Mouse (Mus musculus) hindbrain, embryonic 12.5 days (tissue): Measurements from ENCODE around the gene Fahd1. TPM values are rescaled to one million over a fixed set of nuclear protein-coding genes. Genes with fewer than 3 reads are reported as not detected.

Source experiments
- ATAC-seq: fragments of 200-750 bp; cut with Nextera tagmentation; 2 replicates; pipeline ENCODE4 v1.8.0; 2017; ENCODE audit warnings: moderate TSS enrichment; ENCODE audit not compliant: low FRiP score
- H3K27ac ChIP-seq: fragments of 300-500 bp; sonication (generic); 2 replicates; pipeline ENCODE4 v1.5.1; 2016; ENCODE audit warnings: mild to moderate bottlenecking
- H3K27me3 ChIP-seq: fragments of 300-500 bp; sonication (generic); 2 replicates; pipeline ENCODE4 v1.6.1; 2016; ENCODE audit warnings: mild to moderate bottlenecking
- H3K36me3 ChIP-seq: fragments of 300-500 bp; sonication (generic); 2 replicates; pipeline ENCODE4 v1.6.1; 2016; ENCODE audit warnings: mild to moderate bottlenecking
- H3K4me1 ChIP-seq: fragments of 300-500 bp; sonication (generic); 2 replicates; pipeline ENCODE4 v1.6.1; 2016
- H3K4me2 ChIP-seq: fragments of 300-500 bp; sonication (generic); replicated peaks from 2 replicates; pipeline ENCODE4 v1.6.1; 2016; ENCODE audit warnings: mild to moderate bottlenecking
- H3K4me3 ChIP-seq: fragments of 300-500 bp; sonication (generic); 2 replicates; pipeline ENCODE4 v1.5.1; 2016; ENCODE audit warnings: mild to moderate bottlenecking
- H3K9ac ChIP-seq: fragments of 300-500 bp; sonication (generic); 2 replicates; pipeline ENCODE4 v1.6.1; 2016; ENCODE audit warnings: mild to moderate bottlenecking, moderate library complexity
- H3K9me3 ChIP-seq: fragments of 300-500 bp; sonication (generic); replicated peaks from 2 replicates; pipeline ENCODE4 v1.6.1; 2016; ENCODE audit warnings: mild to moderate bottlenecking
- WGBS: fragments of 180-500 bp; shearing (Covaris S2); methylation state at CpG from one replicate; pipeline ENCODE4 v1.1.7; 2016; 5-methylcytosine and 5-hydroxymethylcytosine counted together
- polyA plus RNA-seq: library from polyadenylated mRNA; unstranded; fragments of >200 nt; fragmentation: Nextera tagmentation; extraction: Ambion mirVana; gene quantifications from 2 replicates; pipeline ENCODE4 v1.2.1, GENCODE M21; 2016

The Fahd1 gene
- polyA plus RNA-seq = 18.6 and 20.9 TPM in 2 replicates

DNA sequence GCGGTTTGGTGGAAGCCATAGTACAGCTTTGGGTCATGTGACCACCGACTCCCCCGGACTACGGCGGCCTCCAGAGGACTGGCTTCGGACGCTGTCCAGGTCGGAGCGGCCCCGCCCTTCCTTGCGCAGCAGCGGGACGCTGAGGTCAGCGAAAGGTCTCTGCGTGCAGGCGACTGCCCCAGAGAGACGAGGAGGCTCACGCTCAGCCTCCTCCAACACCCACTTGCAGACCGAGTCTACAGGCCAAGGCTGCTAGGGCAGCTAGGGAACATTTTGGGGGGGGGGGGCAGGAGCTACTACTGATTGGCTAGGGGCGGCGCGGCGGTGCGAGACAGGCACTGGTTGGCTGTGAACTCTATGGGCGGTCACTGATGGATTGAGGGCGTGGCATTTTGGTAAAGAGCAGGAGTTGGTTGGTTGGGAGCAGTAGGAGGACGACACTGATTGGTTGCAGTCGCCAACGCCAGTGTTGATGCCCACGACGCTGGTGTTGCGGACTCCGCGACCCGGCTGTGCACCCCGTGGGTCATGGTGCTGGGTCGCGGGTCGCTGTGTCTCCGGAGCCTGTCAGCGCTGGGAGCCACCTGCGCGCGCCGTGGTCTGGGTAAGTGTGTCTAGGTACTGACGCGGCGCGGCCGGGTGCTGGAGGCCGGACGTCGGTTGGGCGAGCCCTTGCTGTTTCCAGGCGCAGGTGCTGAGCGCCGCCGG is at the start of gene Fahd1:
Fahd1 (minus strand) TSS at position 300 of the 708 bp plus-strand sequence.
- H3K4me2 ChIP-seq = peak within 1 kb of the TSS; percentile 74
- H3K27ac ChIP-seq = peak within 1 kb of the TSS; percentile 93
- H3K9me3 ChIP-seq = no peaks in the 10 kb centered on the region
- under 1% methylated on average over 54 of the region's 58 CpGs for WGBS
- peaks cover 13% of the 10 kb centered on the region for H3K4me1 ChIP-seq
- H3K4me3 ChIP-seq = peak within 1 kb of the TSS; percentile 79
- peaks cover 8% of the 10 kb centered on the region; the same call in 1 of the 2 replicates for H3K27me3 ChIP-seq
- peak; percentile 100 for ATAC-seq
- H3K9ac ChIP-seq = peak within 1 kb of the TSS; percentile 75
- H3K36me3 ChIP-seq = peaks cover 13% of the 10 kb centered on the region

DNA sequence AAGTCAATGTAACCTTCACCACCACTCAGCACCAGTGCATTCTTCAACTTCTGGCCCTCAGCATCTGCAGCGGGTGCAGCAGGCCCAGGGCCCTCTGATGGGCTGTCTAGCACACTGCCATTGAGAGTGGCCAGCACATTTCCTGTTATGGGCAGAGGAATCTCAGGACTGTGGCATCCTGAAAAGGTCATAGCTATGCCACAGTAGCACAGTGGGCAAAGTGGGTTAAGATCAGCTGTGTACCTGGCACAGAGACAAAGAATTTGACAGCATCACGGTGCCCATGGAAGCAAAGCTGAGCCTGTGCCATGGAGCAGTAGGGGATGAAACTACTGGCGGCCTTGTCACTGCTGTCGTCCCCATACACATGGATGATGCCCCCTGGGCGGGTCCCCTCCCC is 49.0 kb upstream of the Fahd1 start:
- Histone ChIP-seq H3K27me3 (no peaks in the 10 kb centered on the region), H3K4me3 (no peak overlapping the region), H3K9ac (no peak overlapping the region), H3K4me1 (peaks cover 27% of the 10 kb centered on the region), H3K9me3 (no peaks in the 10 kb centered on the region), H3K4me2 (no peak overlapping the region), H3K36me3 (peaks cover 69% of the 10 kb centered on the region), H3K27ac (no peak overlapping the region)
- WGBS = 87% methylated on average over 5 of the region's 5 CpGs
- ATAC-seq = no peak

DNA sequence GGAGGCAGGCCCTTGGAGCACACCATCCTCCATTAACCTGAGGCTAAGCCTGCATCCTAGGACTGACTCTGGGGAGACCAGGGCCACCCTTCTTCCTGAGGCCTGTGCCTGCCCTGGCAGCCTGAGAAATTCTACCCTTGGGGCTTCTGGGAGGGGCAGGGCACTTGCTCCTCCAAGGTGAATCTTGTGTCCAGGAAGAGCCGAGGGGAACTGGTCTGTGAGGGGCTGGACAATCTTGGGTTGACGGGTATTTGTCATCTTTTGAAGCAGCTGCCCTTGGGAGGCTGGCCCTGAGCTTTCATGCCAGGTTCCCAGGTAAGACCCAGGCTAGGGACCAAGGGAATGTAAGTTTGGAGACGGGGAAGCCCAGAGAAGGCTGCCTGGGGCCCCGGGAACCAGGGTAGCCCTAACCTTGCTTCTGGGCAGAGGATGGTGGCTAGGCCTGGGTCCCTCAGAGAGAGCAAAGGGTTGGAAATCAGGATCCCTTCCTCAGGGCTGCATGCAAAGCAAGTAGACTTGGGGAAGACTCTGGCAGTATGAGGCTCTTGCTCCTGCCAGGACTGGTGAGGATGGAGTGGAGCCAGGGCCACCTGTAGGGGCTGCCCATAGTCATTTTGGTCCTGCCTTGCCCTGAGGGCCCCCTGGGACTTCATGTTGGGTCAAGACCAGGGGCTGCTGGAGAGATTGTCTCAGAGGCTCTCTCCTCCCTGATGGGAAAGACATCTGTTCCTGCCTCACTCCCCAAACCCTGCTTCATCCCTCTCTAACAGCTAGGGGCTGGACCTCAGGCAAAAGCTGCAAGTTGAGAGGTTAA is 48.1 kb upstream of the Fahd1 start:
- Histone ChIP-seq H3K27me3 (no peaks in the 10 kb centered on the region), H3K4me1 (peaks cover 34% of the 10 kb centered on the region), H3K4me2 (peak overlapping the region; percentile 98; the same call in 1 of the 2 replicates), H3K4me3 (no peak overlapping the region), H3K9me3 (no peaks in the 10 kb centered on the region), H3K9ac (no peak overlapping the region), H3K27ac (no peak overlapping the region), H3K36me3 (peaks cover 65% of the 10 kb centered on the region)
- 82% methylated on average over 4 of the region's 4 CpGs for WGBS
- no peak for ATAC-seq

DNA sequence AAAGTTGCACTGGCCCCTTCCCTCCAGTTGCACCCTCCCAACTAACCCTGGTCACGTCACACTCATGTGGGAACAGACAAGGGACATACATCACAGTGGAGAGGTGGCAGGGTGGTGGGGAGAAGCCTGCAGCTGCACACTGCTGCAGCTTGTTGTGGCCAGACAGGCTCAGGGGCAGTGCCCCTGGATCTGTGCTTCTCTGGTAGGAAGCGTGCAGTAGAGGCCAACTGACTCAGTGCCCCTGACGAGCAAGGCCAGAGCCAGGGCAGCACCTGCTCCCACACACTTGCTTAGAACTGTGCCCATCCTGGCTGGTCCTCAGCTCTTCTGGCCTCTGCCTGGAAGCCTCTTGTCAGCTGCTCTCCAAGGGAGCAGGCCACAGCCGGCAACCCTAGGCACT is 47.4 kb upstream of the Fahd1 start:
- 88% methylated on average over 4 of the region's 4 CpGs for WGBS
- Histone ChIP-seq H3K9ac (0 out of 2 replicates have a peak overlapping the region, but pooled peaks have one; percentile 14), H3K27ac (no peak overlapping the region), H3K9me3 (no peaks in the 10 kb centered on the region), H3K27me3 (no peaks in the 10 kb centered on the region), H3K36me3 (peaks cover 65% of the 10 kb centered on the region), H3K4me2 (peak overlapping the region; percentile 98), H3K4me1 (peaks cover 34% of the 10 kb centered on the region), H3K4me3 (peak overlapping the region; percentile 78; the same call in 1 of the 2 replicates)
- no peak for ATAC-seq

DNA sequence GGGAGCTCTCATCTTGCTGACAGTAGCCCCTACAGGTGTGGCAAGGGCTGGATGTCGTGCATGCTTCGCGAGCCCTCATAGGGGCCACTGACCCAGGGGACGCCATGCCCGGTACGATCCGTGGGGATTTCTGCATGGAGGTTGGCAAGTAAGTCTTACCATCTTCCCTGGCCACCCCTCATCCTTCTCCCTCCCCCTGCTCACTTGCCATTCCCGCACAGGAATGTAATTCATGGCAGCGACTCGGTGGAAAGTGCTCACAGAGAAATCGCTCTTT is 46.8 kb upstream of the Fahd1 start:
- 39% methylated on average over 11 of the region's 11 CpGs for WGBS
- Histone ChIP-seq H3K27me3 (no peaks in the 10 kb centered on the region), H3K27ac (peak overlapping the region; percentile 83; the same call in 1 of the 2 replicates), H3K4me1 (peaks cover 34% of the 10 kb centered on the region), H3K4me2 (peak overlapping the region; percentile 98), H3K36me3 (peaks cover 65% of the 10 kb centered on the region), H3K9ac (peak overlapping the region; percentile 89), H3K4me3 (peak overlapping the region; percentile 78), H3K9me3 (no peaks in the 10 kb centered on the region)
- no peak for ATAC-seq

DNA sequence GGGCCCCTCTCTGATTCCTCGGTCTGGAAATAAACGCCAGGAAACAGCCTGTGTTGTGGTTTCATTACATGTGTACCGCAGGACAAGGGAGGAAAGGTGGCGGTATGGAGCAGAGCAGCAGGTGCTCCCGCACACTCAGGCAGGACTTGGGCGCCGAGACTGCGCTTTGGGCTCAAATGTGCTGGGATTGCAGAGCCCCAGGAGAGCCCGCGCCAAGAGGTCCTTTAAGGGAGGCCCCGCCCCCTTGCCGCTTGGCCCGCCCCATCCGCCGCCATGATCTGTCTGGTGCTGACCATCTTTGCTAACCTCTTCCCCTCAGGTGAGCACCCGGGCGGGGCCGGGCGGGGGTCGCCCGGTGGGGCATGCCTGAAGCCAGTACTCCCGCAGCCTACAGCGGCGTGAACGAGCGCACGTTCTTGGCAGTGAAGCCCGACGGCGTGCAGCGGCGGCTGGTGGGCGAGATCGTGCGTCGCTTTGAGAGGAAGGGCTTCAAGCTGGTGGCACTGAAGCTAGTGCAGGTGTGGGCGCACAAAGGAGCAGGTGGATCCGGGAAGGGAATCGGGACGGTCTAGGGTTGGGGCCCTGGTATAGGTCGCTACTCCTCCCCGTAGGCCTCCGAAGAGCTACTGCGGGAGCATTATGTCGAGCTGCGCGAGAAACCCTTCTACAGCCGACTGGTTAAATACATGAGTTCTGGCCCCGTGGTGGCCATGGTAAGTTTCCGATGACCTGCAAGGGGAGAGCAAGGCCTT is 46.3 kb upstream of the Fahd1 start, which contains the start of gene Nme3:
Nme3 (plus strand) TSS at position 260 of the 752 bp plus-strand sequence.
- peak; percentile 79 for ATAC-seq
- Histone ChIP-seq H3K4me1 (peaks cover 34% of the 10 kb centered on the region), H3K27me3 (no peaks in the 10 kb centered on the region), H3K9ac (peak within 1 kb of the TSS; percentile 89), H3K27ac (peak within 1 kb of the TSS; percentile 83), H3K4me3 (peak within 1 kb of the TSS; percentile 78), H3K9me3 (no peaks in the 10 kb centered on the region), H3K36me3 (peaks cover 65% of the 10 kb centered on the region), H3K4me2 (peak within 1 kb of the TSS; percentile 98)
- WGBS = 2% methylated on average over 46 of the region's 50 CpGs

DNA sequence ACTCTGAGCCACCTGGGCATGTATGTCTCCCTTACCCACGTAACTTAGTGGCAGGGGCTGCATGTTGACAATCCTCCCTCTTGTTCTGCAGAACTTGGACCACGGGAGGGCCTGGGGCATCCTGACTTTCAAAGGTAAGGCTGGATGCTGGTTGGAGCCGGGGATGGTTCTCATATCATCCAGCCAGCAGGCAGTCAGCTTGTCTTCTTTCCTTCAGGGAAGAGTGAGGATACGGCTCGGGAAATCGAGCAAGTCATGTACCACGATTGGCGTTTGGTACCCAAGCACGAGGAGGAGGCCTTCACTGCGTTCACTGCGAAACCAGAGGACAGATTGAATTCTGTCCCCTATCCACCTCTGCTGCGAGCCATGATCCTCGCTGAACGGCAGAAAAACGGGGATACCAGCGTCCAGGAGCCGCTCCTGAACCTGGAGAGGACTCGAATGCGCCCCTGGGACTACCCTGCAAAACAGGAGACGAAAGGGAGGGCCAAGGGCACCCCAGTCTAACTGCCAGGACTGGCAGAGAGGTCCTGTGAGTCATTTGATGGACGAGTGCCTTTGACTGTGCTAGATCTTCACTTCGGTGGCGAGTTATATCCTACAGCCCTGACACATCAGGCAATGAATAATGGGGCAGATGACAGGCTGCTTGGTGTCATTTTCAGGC is 45.5 kb upstream of the Fahd1 start:
- WGBS = 16% methylated on average over 23 of the region's 23 CpGs
- H3K4me3 ChIP-seq = peak overlapping the region; percentile 78
- H3K4me2 ChIP-seq = peak overlapping the region; percentile 98
- peak; percentile 7; the same call in 1 of the 2 replicates for ATAC-seq
- H3K4me1 ChIP-seq = peaks cover 34% of the 10 kb centered on the region
- H3K27me3 ChIP-seq = no peaks in the 10 kb centered on the region
- H3K36me3 ChIP-seq = peaks cover 65% of the 10 kb centered on the region
- H3K27ac ChIP-seq = peak overlapping the region; percentile 83
- peak overlapping the region; percentile 89 for H3K9ac ChIP-seq
- no peaks in the 10 kb centered on the region for H3K9me3 ChIP-seq

DNA sequence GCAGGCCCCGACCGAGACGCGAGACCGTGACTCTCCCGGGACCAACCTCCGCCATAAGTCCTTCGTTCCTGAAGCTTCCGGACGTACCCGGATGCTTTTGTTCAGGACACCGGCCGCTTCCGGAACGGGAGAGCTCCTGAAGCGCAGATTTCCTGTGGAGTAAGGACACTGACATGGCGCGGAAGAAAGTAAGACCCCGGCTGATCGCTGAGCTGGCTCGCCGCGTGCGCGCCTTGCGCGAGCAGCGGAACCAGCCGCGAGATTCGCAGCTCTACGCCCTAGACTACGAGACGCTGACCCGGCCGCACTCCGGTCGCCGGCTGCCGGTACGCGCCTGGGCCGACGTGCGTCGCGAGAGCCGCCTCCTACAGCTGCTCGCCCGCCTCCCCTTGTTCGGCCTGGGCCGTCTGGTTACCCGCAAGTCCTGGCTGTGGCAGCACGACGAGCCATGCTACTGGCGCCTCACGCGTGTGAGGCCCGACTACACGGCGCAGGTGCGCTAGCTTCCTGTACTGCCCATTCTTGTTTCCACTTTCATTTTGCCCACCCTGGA is 44.9 kb upstream of the Fahd1 start, which contains the start of the genes Eme2 and Mrps34:
Eme2 (minus strand) TSS at position 93 of the 553 bp plus-strand sequence.
Mrps34 (plus strand) TSS at position 122 of the 553 bp plus-strand sequence.
- peaks cover 34% of the 10 kb centered on the region for H3K4me1 ChIP-seq

DNA sequence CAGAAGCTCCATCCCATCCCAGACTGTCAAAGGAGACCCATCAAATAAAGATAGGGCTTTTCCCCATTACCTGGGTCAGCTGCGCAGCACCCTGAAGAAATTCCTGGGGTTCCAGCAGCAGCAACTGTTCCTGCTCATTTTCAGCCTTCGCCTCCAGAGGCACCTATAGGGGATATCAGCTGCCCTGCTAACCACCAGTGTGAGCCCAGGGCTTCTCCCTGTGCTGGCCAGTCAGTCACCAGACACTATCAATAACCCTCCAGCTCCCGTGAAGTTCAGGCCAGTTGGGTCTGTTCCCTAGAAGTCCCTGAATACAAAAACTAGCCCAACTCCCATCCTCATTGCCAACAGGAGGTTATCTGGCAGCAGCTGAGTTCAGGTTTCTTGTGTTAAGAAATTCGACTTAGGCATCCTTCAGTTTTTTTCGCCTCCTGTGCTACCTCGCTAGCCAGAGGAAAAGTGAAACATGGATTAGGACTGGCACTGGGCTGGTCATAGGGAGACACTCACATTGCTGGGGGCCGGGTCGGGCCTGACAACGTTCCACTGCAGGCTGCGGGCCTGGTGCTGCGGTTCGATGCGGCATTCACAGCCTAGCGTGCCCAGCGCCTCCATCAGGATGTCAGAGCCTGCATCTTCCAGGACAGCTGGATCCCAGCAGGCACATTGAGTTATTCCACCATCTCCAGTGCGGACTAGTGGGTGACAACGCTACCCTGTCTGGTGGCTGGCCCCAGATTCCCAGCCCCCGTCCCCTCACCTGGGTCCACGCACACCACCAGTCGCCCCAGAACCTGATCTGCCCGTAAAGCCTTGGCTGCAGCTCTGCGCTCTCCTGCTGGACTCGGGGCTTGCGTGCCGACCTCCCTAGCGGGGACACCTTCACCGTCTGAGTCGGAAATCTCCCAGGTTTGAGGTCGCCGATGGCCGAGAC is 44.2 kb upstream of the Fahd1 start:
- Histone ChIP-seq H3K27ac (peak overlapping the region; percentile 83), H3K36me3 (peaks cover 63% of the 10 kb centered on the region), H3K9me3 (no peaks in the 10 kb centered on the region), H3K4me3 (peak overlapping the region; percentile 78), H3K27me3 (no peaks in the 10 kb centered on the region), H3K4me1 (peaks cover 34% of the 10 kb centered on the region), H3K4me2 (peak overlapping the region; percentile 98), H3K9ac (peak overlapping the region; percentile 89)
- ATAC-seq = peak; percentile 5; the same call in 1 of the 2 replicates
- 11% methylated on average over 31 of the region's 31 CpGs for WGBS

More for the DNA sequence above, 44.9 kb upstream of the Fahd1 start, which contains the start of the genes Eme2 and Mrps34:
- H3K9ac ChIP-seq = peak within 1 kb of the TSS; percentile 89
- H3K4me3 ChIP-seq = peak within 1 kb of the TSS; percentile 78
- under 1% methylated on average over 62 of the region's 62 CpGs for WGBS
- peaks cover 65% of the 10 kb centered on the region for H3K36me3 ChIP-seq
- no peaks in the 10 kb centered on the region for H3K9me3 ChIP-seq
- no peaks in the 10 kb centered on the region for H3K27me3 ChIP-seq
- H3K27ac ChIP-seq = peak within 1 kb of the TSS; percentile 83
- H3K4me2 ChIP-seq = peak within 1 kb of the TSS; percentile 98
- peak; percentile 44 for ATAC-seq

DNA sequence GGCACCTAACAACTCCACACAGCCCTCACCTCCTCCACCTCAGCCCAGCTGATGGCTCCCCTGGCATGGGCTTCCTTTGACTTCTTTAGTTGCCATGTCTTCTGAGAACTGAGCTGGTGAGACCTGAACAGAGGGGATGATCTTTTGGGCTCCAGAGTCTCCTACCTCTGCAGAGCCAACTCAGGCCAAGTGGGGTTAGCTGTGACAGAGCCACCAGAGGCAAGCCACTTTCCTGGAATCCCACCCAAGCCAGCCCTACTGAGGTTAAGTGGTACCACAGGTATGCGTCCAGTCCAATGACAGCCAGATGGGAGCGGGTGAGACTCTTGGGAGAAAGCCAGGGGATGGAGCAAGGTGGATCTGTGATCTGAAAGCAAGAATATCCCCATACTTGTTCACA is 43.1 kb upstream of the Fahd1 start:
- H3K36me3 ChIP-seq = peaks cover 55% of the 10 kb centered on the region
- H3K4me3 ChIP-seq = no peak overlapping the region
- no peak overlapping the region for H3K27ac ChIP-seq
- H3K4me2 ChIP-seq = no peak overlapping the region
- H3K27me3 ChIP-seq = no peaks in the 10 kb centered on the region
- peaks cover 34% of the 10 kb centered on the region for H3K4me1 ChIP-seq
- ATAC-seq = no peak
- WGBS = 100% methylated on average over 2 of the region's 2 CpGs
- H3K9ac ChIP-seq = no peak overlapping the region
- H3K9me3 ChIP-seq = no peaks in the 10 kb centered on the region
